In genomic region chr13:15463492-15464080, GRCm38 (mm10) we compare ENCODE assay signal across 8 mouse cellular contexts. TPM values are rescaled to one million over a fixed set of nuclear protein-coding genes. Genes with fewer than 3 reads are reported as not detected.
DNase-seq lines count a peak whose midpoint lies in the region; ATAC-seq lines count a peak whose summit lies in the region.

No protein-coding gene starts in this region.

- peak overlapping the region; percentile 99 for H3K27ac ChIP-seq in embryonic facial prominence, embryonic 10.5 days (replicated peaks)
- H3K27ac ChIP-seq in kidney, embryonic 16.5 days (ENCODE audit: low read length) = peak overlapping the region; percentile 97

- H3K27me3 ChIP-seq in embryonic facial prominence, embryonic 10.5 days (replicated peaks; ENCODE audit: low read depth, poor library complexity, severe bottlenecking) = no peaks in the 10 kb centered on the region
- H3K27me3 ChIP-seq in kidney, embryonic 16.5 days (ENCODE audit: insufficient read depth, low read length) = no peaks in the 10 kb centered on the region

- under 1% methylated on average over 70 of the region's 70 CpGs for WGBS in embryonic facial prominence, embryonic 10.5 days
- 0% methylated on average over 44 of the region's 70 CpGs for WGBS in kidney, embryonic 16.5 days

- peak overlapping the region; percentile 91 for H3K9ac ChIP-seq in kidney, embryonic 16.5 days (replicated peaks; ENCODE audit: low read length)

- no peaks in the 10 kb centered on the region for H3K36me3 ChIP-seq in embryonic facial prominence, embryonic 10.5 days (replicated peaks)
- no peaks in the 10 kb centered on the region for H3K36me3 ChIP-seq in kidney, embryonic 16.5 days (ENCODE audit: insufficient read depth, low read length)

- peak; percentile 86 for ATAC-seq in kidney, embryonic 16.5 days (ENCODE audit: low FRiP score, low TSS enrichment)

- peak overlapping the region; percentile 80 for H3K4me2 ChIP-seq in kidney, embryonic 16.5 days (replicated peaks; ENCODE audit: low read depth, low read length)

- peaks cover 46% of the 10 kb centered on the region for H3K4me1 ChIP-seq in embryonic facial prominence, embryonic 10.5 days
- H3K4me1 ChIP-seq in kidney, embryonic 16.5 days (ENCODE audit: insufficient read depth, low read length) = peaks cover 35% of the 10 kb centered on the region

- DNase-seq in ovary, adult 18-20 months (ENCODE audit: low spot score) = peak; percentile 4
- no peak for DNase-seq in ovary, postnatal 10 days (ENCODE audit: low spot score)
- DNase-seq in embryonic facial prominence, embryonic 10.5 days (ENCODE audit: low spot score) = peak; percentile 89
- peak; percentile 47 to 59 for DNase-seq in heart, adult 9 months (ENCODE audit: low spot score in 2 of 2)
- peak; percentile 46 for DNase-seq in lung, postnatal 14 days
- peak; percentile 20 for DNase-seq in right cerebral cortex, postnatal 25 days
- DNase-seq in natural killer cell, adult 2 months (ENCODE audit: low spot score in 2 of 2) = no peak

- peak overlapping the region; percentile 96 for H3K4me3 ChIP-seq in embryonic facial prominence, embryonic 10.5 days
- peak overlapping the region; percentile 71 for H3K4me3 ChIP-seq in kidney, embryonic 16.5 days (ENCODE audit: low read length)

- H3K9me3 ChIP-seq in embryonic facial prominence, embryonic 10.5 days = no peaks in the 10 kb centered on the region
- H3K9me3 ChIP-seq in kidney, embryonic 16.5 days (ENCODE audit: low read length) = no peaks in the 10 kb centered on the region

RNA-seq across cellular contexts. Expression of gene Gli3, which starts 0.6 kb away (rescaled TPM):
- 33.9 and 35.4 TPM in 2 replicates for polyA plus RNA-seq in embryonic facial prominence, embryonic 10.5 days (2016; fragmentation: Nextera tagmentation; extraction: Ambion mirVana)
- polyA plus RNA-seq in kidney, embryonic 16.5 days (2015; fragmentation: Nextera tagmentation; extraction: Ambion mirVana) = 11.6 and 12.5 TPM in 2 replicates

Comparison
In these comparisons a context has a peak if more than half of its experiments do, and no peak if none do; other contexts are left out.
1. DNase-seq: peak in ovary, adult 18-20 months (single experiment), embryonic facial prominence, embryonic 10.5 days (single experiment), heart, adult 9 months (2 of 2), lung, postnatal 14 days (single experiment) and right cerebral cortex, postnatal 25 days (single experiment); none in ovary, postnatal 10 days (single experiment) and natural killer cell, adult 2 months (0 of 2).